Mouse (Mus musculus) spleen, postnatal 14 days (tissue): ENCODE results near the gene Rbfox1.

Experiments
- DNase-seq, 2 experiments: peaks; one replicate each; pipeline ENCODE4 v3.0.0; 2021 to 2022; ENCODE audit warnings: low spot score in 2 of 2

The Rbfox1 gene

DNA sequence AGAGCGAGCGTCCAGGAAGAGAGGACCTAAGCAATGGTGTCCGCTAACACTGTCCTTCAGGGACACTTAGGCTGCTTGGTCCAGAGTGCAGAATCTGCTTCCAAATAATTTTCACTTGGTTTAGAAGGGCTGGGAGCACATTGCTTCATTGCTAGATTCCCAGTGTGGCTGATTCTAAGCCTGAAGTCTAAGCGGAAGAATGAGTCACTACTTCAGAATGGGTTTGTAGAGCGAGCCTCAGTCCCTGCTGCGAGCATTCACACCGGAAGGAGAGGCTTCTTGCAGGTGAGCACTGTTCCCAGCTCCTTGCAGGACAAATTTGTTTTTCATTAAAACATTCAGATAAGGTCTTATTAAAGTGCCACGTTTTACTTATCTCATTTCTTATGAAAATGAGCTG is 1151.8 kb downstream of the Rbfox1 start:
- DNase-seq, result no peak

GRCm38 (mm10) chr16:7038639-7039260 is 1153.6 kb downstream of the Rbfox1 start:
- DNase-seq, result no peak

- no peak for DNase-seq
Measured at GRCm38 (mm10) chr16:7039404-7040367, 1154.5 kb downstream of the Rbfox1 start.

DNA sequence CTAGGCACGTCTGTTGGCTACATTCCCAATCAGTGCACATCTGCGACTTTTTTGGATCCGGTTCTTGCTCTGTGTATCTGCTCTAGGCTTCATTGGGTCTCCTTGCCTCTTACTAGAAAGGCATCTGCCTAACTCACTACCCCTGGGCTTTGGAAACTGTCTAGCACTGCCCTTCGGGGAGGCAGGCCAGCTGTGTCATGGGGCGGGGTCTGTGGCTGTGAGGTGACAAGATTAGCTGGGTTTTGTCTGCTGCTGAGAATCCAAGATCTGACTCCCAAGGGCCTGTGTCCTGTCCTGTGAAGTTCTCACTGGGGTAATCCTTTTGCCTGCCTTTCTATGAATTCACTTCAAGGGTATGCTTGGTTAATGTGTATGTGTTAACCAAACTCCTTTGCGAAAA is 1155.5 kb downstream of the Rbfox1 start:
- DNase-seq, result no peak

DNA sequence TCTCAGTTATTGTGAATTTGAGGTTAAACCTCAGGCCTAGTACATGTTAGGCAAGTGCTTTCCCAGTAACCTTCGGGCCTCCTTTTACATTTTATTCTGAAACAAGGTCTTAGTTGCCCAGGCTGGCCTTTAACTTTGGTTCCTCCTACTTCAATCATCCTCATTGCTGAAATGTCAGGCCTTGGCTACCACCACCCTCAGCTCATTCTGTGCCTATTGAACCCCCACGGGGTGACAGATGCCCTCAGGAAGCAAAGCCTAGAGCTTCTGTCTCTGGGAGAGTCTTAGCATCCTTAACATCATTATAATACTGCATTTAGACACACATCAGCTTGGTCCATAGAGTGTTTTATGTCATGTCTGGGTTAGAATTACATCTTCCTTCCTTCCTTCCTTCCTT is 1162.3 kb downstream of the Rbfox1 start:
- no peak for DNase-seq

GRCm38 (mm10) chr16:7049162-7049971 is 1164.2 kb downstream of the Rbfox1 start:
- no peak for DNase-seq

GRCm38 (mm10) chr16:7050945-7051344 is 1165.8 kb downstream of the Rbfox1 start:
- no peak for DNase-seq

DNA sequence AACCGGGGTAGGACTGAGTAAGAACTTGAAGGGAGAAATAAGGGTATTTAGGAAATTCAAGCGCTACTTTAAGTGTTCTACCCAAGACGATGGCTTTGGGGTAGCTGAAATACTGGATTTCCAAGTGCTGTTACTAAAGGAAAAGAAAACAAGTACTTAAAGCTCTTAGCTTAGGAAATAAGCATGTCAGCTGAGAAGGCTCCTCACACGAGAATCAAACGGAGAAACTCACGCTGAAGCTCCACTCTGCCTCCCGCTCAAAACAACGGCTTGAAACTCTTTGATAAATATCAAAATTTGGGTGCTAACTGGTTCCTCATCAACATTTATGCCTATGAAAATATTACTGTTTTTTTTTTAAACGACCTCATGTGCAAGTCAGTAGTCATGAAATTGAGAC is 1166.8 kb downstream of the Rbfox1 start:
- no peak for DNase-seq

- DNase-seq, result no peak
Measured at GRCm38 (mm10) chr16:7052408-7052807, 1167.3 kb downstream of the Rbfox1 start.

DNA sequence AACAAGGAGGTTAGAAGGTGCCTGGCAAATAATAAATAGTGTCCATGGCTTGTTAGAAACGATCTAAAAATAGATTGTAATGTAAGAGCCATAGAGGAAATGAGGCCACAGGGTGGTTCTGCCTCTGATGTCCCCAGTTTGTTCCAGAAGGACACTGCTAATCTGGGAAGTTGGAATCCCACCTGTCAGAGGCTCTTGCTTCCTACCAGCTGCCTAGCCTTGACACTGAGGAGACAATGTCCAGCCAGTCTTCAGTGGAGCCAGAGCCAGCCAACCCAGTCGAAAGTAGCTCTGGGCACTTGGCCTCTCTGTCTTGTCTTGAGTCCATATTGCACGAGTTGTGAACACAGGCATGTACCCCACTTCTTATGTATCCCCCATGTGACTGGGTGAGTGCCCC is 1172.6 kb downstream of the Rbfox1 start:
- no peak for DNase-seq

DNA sequence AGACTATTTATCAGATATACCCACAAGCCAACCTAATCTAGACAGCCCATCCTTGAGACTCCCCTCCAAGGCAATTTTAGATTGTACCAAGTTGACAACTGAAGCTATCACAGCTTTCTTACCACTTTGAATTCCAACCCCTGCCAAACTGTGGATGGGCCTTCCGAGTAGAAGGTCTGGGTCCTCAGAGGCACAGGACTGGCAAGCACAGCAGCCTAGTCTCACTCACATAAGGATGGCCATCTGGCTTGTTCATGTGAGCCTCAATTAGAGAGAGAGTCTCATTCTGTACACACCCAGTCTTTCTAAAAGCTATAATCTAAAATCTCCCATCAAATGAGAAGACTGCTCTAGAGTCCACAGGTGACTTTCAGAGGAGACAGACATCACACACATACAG is 1173.4 kb downstream of the Rbfox1 start:
- DNase-seq, result no peak

- no peak for DNase-seq
Measured at GRCm38 (mm10) chr16:7059596-7059995, 1174.4 kb downstream of the Rbfox1 start.

- DNase-seq, result no peak
Measured at GRCm38 (mm10) chr16:7060864-7061263, 1175.7 kb downstream of the Rbfox1 start.

- DNase-seq, result no peak
Measured at GRCm38 (mm10) chr16:7062512-7062911, 1177.4 kb downstream of the Rbfox1 start.

GRCm38 (mm10) chr16:7067109-7067508 is 1182.0 kb downstream of the Rbfox1 start:
- no peak for DNase-seq

DNA sequence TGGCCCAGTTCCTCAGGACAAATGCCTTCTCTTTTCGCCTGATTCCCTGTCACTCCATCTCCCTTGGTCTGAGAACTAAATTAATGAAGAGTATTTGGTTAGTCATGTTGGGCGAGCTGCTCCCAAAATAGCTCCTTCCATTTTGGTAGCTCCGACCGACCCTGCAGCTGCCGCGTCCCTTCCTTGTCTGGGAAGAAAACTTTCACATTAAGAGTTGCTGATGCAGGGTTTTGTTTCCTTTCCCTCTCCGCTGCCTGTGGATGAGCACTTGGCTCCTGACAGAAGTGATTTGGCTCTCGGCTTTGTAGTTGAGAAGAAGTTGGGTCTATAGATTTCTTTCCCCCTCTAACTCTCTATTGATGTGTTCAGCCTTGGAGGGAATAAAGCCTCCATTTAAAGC is 1184.4 kb downstream of the Rbfox1 start:
- DNase-seq, result no peak

DNA sequence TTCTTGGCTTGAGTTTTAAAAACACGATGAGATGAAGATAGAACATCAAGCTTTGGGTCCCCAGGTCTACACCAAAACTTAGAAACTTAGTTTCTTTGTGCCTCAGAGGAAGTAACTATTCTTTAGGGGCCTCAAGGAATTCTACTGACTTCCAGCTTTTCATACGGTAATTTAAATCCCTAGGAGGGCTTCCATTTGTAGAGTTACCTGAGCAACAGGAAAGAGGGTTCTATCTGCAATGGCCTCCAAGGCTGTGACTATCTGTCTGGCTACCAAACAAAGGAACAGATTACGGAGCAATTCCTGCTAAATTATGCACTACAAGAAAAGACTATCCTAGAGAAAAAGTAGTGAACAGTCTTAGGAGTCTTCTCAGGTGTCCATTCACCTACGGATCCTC is 1189.6 kb downstream of the Rbfox1 start:
- no peak for DNase-seq

DNA sequence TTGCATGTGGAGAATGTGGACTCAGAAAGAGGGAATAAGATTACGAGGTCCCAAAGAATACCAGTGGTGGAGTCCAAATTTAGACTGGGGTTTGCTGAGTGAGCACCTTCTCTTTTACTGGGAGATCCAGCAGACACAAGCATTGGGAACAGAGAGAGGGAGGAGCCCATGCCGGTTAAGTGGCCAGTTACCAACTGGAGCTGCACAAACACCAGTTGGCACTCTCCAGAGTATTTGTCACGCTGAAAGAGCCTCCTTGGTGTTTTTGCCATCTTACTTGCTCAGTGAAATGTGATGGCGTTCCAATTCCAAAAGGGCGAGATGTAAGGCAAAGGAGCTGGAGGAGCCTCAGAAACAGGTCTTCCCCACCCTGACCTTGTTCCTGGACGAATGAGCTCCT is 1190.6 kb downstream of the Rbfox1 start:
- no peak for DNase-seq

- no peak for DNase-seq
Measured at GRCm38 (mm10) chr16:7076305-7076704, 1191.2 kb downstream of the Rbfox1 start.

- DNase-seq, result no peak
Measured at GRCm38 (mm10) chr16:7076707-7077106, 1191.6 kb downstream of the Rbfox1 start.

- no peak for DNase-seq
Measured at GRCm38 (mm10) chr16:7081074-7081568, 1196.0 kb downstream of the Rbfox1 start.

GRCm38 (mm10) chr16:7081684-7082255 is 1196.6 kb downstream of the Rbfox1 start:
- no peak for DNase-seq
